Mouse (Mus musculus) limb, embryonic 10.5 days (tissue): Measurements from ENCODE around the gene Paqr6. TPM values are rescaled to one million over a fixed set of nuclear protein-coding genes. Genes with fewer than 3 reads are reported as not detected.
A peak's percentile ranks its signal among the peaks of the same experiment; 100 is the strongest.

ENCODE experiments used
- DNase-seq: peaks from one replicate; pipeline ENCODE4 v3.0.0-alpha.2; 2017; ENCODE audit warnings: low spot score
- H3K27ac ChIP-seq: fragments of 300-500 bp; sonication (generic); 2 replicates; pipeline ENCODE4 v1.5.1; 2016; ENCODE audit warnings: mild to moderate bottlenecking
- H3K27me3 ChIP-seq: fragments of 300-500 bp; sonication (generic); 2 replicates; pipeline ENCODE4 v1.6.1; 2016; ENCODE audit warnings: low read depth, mild to moderate bottlenecking; ENCODE audit not compliant: poor library complexity, severe bottlenecking
- H3K36me3 ChIP-seq: fragments of 300-500 bp; sonication (generic); 2 replicates; pipeline ENCODE4 v1.6.1; 2016; ENCODE audit warnings: mild to moderate bottlenecking, moderate library complexity
- H3K4me1 ChIP-seq: fragments of 300-500 bp; sonication (generic); 2 replicates; pipeline ENCODE4 v1.6.1; 2016
- H3K4me3 ChIP-seq: fragments of 300-500 bp; sonication (generic); 2 replicates; pipeline ENCODE4 v1.5.1; 2016; ENCODE audit warnings: mild to moderate bottlenecking, moderate library complexity
- H3K9me3 ChIP-seq: fragments of 300-500 bp; sonication (generic); replicated peaks from 2 replicates; pipeline ENCODE4 v1.6.1; 2016; ENCODE audit warnings: mild to moderate bottlenecking
- WGBS: fragments of 180-500 bp; shearing (Covaris S2); methylation state at CpG from one replicate; pipeline ENCODE4 v1.1.7; 2016; 5-methylcytosine and 5-hydroxymethylcytosine counted together
- polyA plus RNA-seq: library from polyadenylated mRNA; unstranded; fragments of >200 nt; fragmentation: Nextera tagmentation; extraction: Ambion mirVana; gene quantifications from 2 replicates; pipeline ENCODE4 v1.2.1, GENCODE M21; 2016

Gene Paqr6
- polyA plus RNA-seq, 1 experiment from 2014 or later = 1.6 TPM

DNA sequence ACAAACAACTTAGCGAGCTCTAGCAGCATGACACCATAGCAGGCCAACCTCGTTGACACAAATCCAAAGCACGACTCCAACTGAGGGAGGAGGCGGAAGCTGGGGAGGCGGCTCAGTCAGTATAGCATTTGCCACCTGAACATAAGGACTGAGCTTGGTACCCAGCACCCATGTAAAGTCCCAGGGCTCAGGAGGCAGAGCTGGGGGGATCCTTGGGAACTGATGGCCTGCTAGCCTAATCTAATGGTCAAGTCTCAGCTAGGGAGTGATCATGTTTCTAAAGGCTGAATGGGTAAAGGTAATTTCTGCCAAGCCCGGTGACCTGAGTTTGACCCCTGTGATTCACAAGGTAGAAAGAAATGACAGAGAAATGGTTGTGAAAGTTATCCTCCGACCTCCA is 43.1 kb downstream of the Paqr6 start:
- Histone ChIP-seq H3K4me3 (peak overlapping the region; percentile 16; the same call in 1 of the 2 replicates), H3K27ac (no peak overlapping the region), H3K9me3 (no peaks in the 10 kb centered on the region), H3K27me3 (no peaks in the 10 kb centered on the region), H3K4me1 (peaks cover 37% of the 10 kb centered on the region), H3K36me3 (peaks cover 56% of the 10 kb centered on the region)
- 70% methylated on average over 7 of the region's 7 CpGs for WGBS
- no peak for DNase-seq

DNA sequence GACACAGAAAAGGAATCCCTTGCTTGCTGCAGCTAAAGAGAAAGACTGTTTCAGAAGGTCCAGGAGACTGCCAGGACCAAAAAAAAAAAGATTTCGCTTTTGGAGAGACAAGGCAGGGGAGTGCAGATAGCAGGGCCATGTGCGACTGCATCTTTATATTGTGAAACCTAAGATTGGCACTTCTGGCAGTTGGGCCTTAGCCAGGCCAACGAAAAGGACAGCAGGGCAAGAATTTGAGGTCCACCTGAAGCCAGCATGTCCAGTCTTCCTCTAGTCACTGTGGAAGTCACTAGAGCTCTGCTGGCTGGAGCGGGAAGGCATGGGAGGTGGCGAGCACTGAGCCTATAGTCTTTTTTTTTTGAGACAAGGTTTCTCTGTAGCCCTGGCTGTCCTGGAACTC is 44.6 kb downstream of the Paqr6 start:
- peaks cover 56% of the 10 kb centered on the region for H3K36me3 ChIP-seq
- H3K4me1 ChIP-seq = peaks cover 37% of the 10 kb centered on the region
- H3K27ac ChIP-seq = peak overlapping the region; percentile 98
- peak overlapping the region; percentile 68 for H3K4me3 ChIP-seq
- DNase-seq = no peak
- no peaks in the 10 kb centered on the region for H3K27me3 ChIP-seq
- WGBS = 68% methylated on average over 5 of the region's 5 CpGs
- H3K9me3 ChIP-seq = no peaks in the 10 kb centered on the region

DNA sequence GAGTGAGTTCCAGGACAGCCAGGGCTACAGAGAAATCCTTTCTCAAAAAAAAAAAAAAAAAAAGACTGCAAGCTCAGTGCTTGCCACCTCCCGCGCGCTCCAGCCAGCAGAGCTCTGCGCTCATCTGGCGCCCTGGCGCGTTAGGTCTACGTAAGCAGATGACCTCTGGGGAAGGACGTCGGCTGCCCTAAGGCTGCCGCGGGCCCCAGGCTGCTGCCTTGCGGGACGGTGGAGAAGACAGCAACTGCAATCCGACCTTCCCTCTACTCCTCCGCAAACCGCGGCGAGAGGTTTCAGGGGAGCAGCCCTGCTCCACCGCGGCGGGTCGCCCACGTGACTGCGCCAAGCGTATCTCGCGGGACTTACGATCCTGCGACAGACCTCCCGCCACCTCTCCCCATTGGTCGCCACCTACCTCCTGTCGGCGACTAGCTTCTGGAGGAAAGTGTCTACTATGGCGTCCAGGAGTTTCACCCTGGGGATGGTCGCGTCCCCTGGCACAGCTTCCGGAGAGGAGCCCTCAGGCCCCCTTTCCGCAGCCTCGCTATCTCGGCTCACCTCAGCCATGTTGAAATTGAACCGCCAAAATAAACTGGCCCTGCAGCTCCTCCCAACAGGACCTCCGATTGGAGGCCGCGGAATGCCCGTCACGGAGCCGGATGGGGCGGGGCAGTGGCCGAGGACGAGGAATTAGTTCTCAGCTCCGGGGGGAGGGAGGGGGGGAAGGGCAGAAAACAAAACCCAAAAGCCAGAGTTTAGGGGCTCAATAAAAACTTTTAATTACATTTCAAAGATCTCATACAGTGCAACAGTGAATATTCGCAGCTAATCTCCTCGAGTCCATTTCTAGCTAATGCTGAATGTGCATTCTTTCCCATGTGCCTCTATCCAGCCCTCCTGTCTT is 45.6 kb downstream of the Paqr6 start, which contains the start of gene Pmf1:
Gene Pmf1 (minus strand): TSS at position 591 of the 904 bp plus-strand sequence.
- H3K27me3 ChIP-seq = no peaks in the 10 kb centered on the region
- peak within 1 kb of the TSS; percentile 98 for H3K27ac ChIP-seq
- H3K36me3 ChIP-seq = peaks cover 54% of the 10 kb centered on the region
- H3K4me1 ChIP-seq = peaks cover 37% of the 10 kb centered on the region
- H3K4me3 ChIP-seq = peak within 1 kb of the TSS; percentile 68
- peak; percentile 94 for DNase-seq
- no peaks in the 10 kb centered on the region for H3K9me3 ChIP-seq
- under 1% methylated on average over 54 of the region's 54 CpGs for whole genome bisulfite sequencing

GRCm38 (mm10) chr3:88410645-88411031 is 46.3 kb downstream of the Paqr6 start:
- no peaks in the 10 kb centered on the region for H3K27me3 ChIP-seq
- H3K36me3 ChIP-seq = peaks cover 56% of the 10 kb centered on the region
- H3K27ac ChIP-seq = peak overlapping the region; percentile 98
- no peak for DNase-seq
- 24% methylated on average over 7 of the region's 7 CpGs for WGBS
- H3K9me3 ChIP-seq = no peaks in the 10 kb centered on the region
- peak overlapping the region; percentile 68 for H3K4me3 ChIP-seq
- H3K4me1 ChIP-seq = peaks cover 37% of the 10 kb centered on the region

DNA sequence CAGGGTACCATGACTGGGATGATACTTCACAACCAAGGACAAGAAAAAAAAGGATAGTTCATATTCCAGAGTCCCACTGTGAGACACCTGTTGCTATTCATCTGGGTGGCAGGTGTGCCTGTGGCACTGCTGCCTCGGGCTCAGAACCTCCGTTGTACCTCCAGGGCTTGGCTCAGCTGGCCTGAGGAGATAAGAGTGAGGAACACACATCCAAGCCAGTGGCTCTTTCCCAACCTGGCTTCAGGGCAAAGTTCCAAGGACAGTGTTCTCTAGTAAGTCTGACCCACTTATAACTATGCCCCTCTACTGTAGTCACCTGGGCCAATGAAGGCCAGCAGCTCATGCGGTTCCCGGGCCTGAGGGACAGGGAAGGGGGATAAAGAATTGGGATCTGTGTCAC is 47.3 kb downstream of the Paqr6 start:
- Histone ChIP-seq H3K4me3 (no peak overlapping the region), H3K27ac (no peak overlapping the region), H3K27me3 (no peaks in the 10 kb centered on the region), H3K4me1 (peaks cover 37% of the 10 kb centered on the region), H3K9me3 (no peaks in the 10 kb centered on the region), H3K36me3 (peaks cover 61% of the 10 kb centered on the region)
- WGBS = 91% methylated on average over 4 of the region's 4 CpGs
- DNase-seq = no peak

- 90% methylated on average over 11 of the region's 11 CpGs for WGBS
- no peak overlapping the region for H3K4me3 ChIP-seq
- no peak for DNase-seq
These were observed 48.3 kb downstream of the Paqr6 start for GRCm38 (mm10) chr3:88412636-88413035.

GRCm38 (mm10) chr3:88415668-88416067 is 51.3 kb downstream of the Paqr6 start:
- H3K27ac ChIP-seq = no peak overlapping the region
- H3K27me3 ChIP-seq = no peaks in the 10 kb centered on the region
- H3K4me1 ChIP-seq = peaks cover 11% of the 10 kb centered on the region
- H3K4me3 ChIP-seq = no peak overlapping the region
- no peaks in the 10 kb centered on the region for H3K9me3 ChIP-seq
- 87% methylated on average over 4 of the region's 4 CpGs for WGBS
- H3K36me3 ChIP-seq = peaks cover 96% of the 10 kb centered on the region
- DNase-seq = no peak

More at GRCm38 (mm10) chr3:88412636-88413035, 48.3 kb downstream of the Paqr6 start:
- H3K4me1 ChIP-seq = peaks cover 30% of the 10 kb centered on the region
- H3K27ac ChIP-seq = no peak overlapping the region
- no peaks in the 10 kb centered on the region for H3K9me3 ChIP-seq
- no peaks in the 10 kb centered on the region for H3K27me3 ChIP-seq
- peaks cover 68% of the 10 kb centered on the region for H3K36me3 ChIP-seq

DNA sequence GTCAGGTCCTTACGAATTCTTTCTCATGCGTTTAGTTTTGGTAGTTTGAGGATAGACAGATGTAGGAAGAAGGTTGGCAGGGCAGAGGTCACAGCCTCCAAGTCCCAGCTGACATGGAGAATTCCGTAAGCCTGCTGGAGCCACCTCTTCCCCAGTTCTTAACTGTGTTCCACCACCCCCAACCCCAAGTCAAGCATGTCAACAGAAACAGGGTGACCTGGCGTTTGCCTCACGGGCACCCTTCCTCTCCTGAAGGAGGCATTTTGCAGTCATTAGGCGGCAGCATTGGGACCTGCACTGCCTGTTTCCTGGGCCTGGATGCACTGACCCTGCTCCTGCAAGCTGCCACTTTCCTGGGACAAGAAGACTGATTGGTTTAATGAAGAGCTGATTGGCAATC is 53.6 kb downstream of the Paqr6 start:
- 83% methylated on average over 6 of the region's 6 CpGs for WGBS
- peaks cover 90% of the 10 kb centered on the region for H3K36me3 ChIP-seq
- peaks cover 6% of the 10 kb centered on the region; the same call in 1 of the 2 replicates for H3K4me1 ChIP-seq
- H3K27ac ChIP-seq = no peak overlapping the region
- H3K27me3 ChIP-seq = no peaks in the 10 kb centered on the region
- H3K9me3 ChIP-seq = no peaks in the 10 kb centered on the region
- H3K4me3 ChIP-seq = no peak overlapping the region
- DNase-seq = no peak

Other genes starting within 250 kb of the Paqr6 start
- gene Mef2d, start 222.2 kb upstream of the Paqr6 start, polyA plus RNA-seq = 12.3 and 14.0 TPM in 2 replicates
- gene Rhbg, start 109.9 kb upstream of the Paqr6 start, polyA plus RNA-seq = 0.18 and 0.34 TPM in 2 replicates
- 0.26 TPM in 1 of 2 replicates, not detected in the other for gene Gm38392, start 77.4 kb upstream of the Paqr6 start, polyA plus RNA-seq
- gene Tsacc, start 67.6 kb upstream of the Paqr6 start, polyA plus RNA-seq = 14.0 and 15.4 TPM in 2 replicates
- 834 and 987 TPM in 2 replicates for gene Cct3, start 67.5 kb upstream of the Paqr6 start, polyA plus RNA-seq
- gene Glmp, start 39.6 kb upstream of the Paqr6 start, polyA plus RNA-seq = 138 and 142 TPM in 2 replicates
- 2.9 and 3.3 TPM in 2 replicates for gene Tmem79, start 28.4 kb upstream of the Paqr6 start, polyA plus RNA-seq
- 94.1 and 94.8 TPM in 2 replicates for gene Smg5, start 28.3 kb upstream of the Paqr6 start, polyA plus RNA-seq
- 0.09 and 0.11 TPM in 2 replicates for gene Bglap3, start 8.2 kb downstream of the Paqr6 start, polyA plus RNA-seq
- not detected in 2 replicates for gene Bglap2, start 14.1 kb downstream of the Paqr6 start, polyA plus RNA-seq
- 0.79 TPM in 1 of 2 replicates, not detected in the other for gene Bglap, start 19.9 kb downstream of the Paqr6 start, polyA plus RNA-seq
- gene Pmf1, start 45.7 kb downstream of the Paqr6 start, polyA plus RNA-seq = 197 and 220 TPM in 2 replicates
- 16.7 and 18.0 TPM in 2 replicates for gene Slc25a44, start 60.6 kb downstream of the Paqr6 start, polyA plus RNA-seq
- gene Sema4a, start 96.6 kb downstream of the Paqr6 start, polyA plus RNA-seq = 4.7 and 6.7 TPM in 2 replicates
- gene Lmna, start 145.4 kb downstream of the Paqr6 start, polyA plus RNA-seq = 9.2 and 14.5 TPM in 2 replicates
- gene Mex3a, start 167.8 kb downstream of the Paqr6 start, polyA plus RNA-seq = 28.9 and 34.8 TPM in 2 replicates
- gene Rab25, start 183.7 kb downstream of the Paqr6 start, polyA plus RNA-seq = 1.7 and 3.7 TPM in 2 replicates
- 151 and 159 TPM in 2 replicates for gene Lamtor2, start 188.5 kb downstream of the Paqr6 start, polyA plus RNA-seq
- gene Ubqln4, start 189.2 kb downstream of the Paqr6 start, polyA plus RNA-seq = 78.8 and 79.5 TPM in 2 replicates
- gene Ssr2, start 211.3 kb downstream of the Paqr6 start, polyA plus RNA-seq = 199 and 202 TPM in 2 replicates
- 103 and 119 TPM in 2 replicates for gene Arhgef2, start 241.4 kb downstream of the Paqr6 start, polyA plus RNA-seq